Mouse (Mus musculus) spleen, embryonic (tissue): ENCODE measurements around the gene B3gnt9.

Source experiments
- CTCF ChIA-PET: fragments of 350-600 bp; sonication (Branson Sonifier 250); formaldehyde crosslinking; loops from one replicate; lab custom pipeline; 2022; lab: Charles Lee

The B3gnt9 gene

GRCm38 (mm10) chr8:105260371-105261099 is 5.6 kb upstream of the B3gnt9 start:
- CTCF ChIA-PET: interaction anchor here (0.6 to 1.2 kb wide), 3 partner anchors 19 to 1132 kb away, joined by 3 read pairs; no protein-coding TSS in a partner anchor

GRCm38 (mm10) chr8:105259721-105260320 is 4.9 kb upstream of the B3gnt9 start:
- CTCF ChIA-PET: interaction anchor here (0.6 to 1.2 kb wide), 4 partner anchors 19 to 117 kb away, joined by 3 to 4 read pairs (median 3); no protein-coding TSS in a partner anchor

DNA sequence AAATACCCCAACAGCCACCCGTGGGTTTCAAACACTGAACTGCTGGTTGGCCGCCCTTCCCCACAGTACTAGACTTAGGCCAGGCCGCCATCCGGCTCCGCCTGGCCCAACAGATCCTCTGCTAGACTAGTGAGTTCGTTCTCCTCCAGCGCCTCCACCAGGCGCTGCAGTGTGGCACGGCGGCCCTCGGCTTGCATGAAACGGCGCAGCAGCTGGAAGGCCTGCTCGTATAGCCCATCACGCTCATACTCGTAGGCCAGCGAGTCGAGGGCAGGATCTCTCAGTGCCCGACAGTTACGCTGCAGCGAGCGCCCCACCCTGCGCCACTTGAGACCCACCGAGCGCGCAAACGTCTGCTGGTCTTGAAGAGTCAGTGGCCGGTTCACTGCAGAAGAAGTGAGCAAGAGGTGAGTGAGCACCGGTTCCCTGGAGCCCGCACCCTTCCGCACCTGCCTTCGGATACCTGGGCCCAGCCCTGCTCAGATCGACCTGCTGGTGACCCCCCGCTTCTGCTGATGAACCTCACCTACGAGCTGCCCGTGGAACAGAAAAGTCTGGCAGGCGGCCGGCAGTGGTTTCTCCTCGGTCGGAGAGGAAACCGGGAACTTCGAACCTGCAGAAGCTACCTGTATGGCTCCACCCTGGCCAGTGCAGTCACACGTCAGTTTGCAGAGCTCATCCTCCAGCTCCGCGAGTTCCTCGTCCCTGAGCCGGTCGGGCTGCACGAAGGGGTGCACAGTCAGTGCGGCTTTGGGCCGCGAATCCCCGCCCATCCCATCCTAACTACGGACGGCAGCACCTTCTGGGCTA is 4.2 kb upstream of the B3gnt9 start:
- CTCF ChIA-PET: interaction anchor here (0.6 to 2.0 kb wide), 4 partner anchors 20 to 116 kb away, joined by 3 to 7 read pairs (median 4); no protein-coding TSS in a partner anchor

- CTCF ChIA-PET: interaction anchor here (2.0 kb wide), 1 partner anchor 21 kb away, joined by 7 read pairs; no protein-coding TSS in a partner anchor
Observed at GRCm38 (mm10) chr8:105257318-105258114, 2.6 kb upstream of the B3gnt9 start.

- CTCF ChIA-PET: interaction anchor here (0.6 to 1.9 kb wide), 4 partner anchors 9 to 28 kb away, joined by 3 to 5 read pairs (median 4); no protein-coding TSS in a partner anchor
Observed at GRCm38 (mm10) chr8:105254152-105254965, 594 bp downstream of the B3gnt9 start.

DNA sequence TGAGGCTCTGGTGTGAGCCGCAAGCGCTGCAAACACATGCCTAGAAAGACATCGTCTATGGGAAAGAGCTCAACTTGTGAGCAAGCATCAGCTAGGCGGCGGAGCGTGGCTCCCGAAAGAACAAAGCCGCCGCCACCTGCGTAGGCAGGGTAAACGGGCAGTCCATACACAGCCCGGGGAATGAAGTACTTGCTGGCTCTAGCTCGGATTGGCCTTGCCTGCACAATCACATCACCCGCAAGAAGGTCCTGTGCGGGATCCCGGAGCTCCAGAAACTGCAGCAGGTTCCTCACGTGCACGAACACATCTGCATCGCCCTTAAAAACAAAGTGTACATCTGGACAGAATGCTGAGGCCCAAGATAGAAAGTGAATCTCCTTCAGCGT is 1.2 kb downstream of the B3gnt9 start:
- CTCF ChIA-PET: interaction anchor here (0.6 to 1.1 kb wide), 2 partner anchors 9 to 26 kb away, joined by 3 to 4 read pairs; no protein-coding TSS in a partner anchor

GRCm38 (mm10) chr8:105252680-105253537 is 2.0 kb downstream of the B3gnt9 start:
- CTCF ChIA-PET: interaction anchor here (1.1 kb wide), 1 partner anchor 27 kb away, joined by 4 read pairs; no protein-coding TSS in a partner anchor

GRCm38 (mm10) chr8:105251954-105252353 is 3.0 kb downstream of the B3gnt9 start:
- CTCF ChIA-PET: no interaction called here

DNA sequence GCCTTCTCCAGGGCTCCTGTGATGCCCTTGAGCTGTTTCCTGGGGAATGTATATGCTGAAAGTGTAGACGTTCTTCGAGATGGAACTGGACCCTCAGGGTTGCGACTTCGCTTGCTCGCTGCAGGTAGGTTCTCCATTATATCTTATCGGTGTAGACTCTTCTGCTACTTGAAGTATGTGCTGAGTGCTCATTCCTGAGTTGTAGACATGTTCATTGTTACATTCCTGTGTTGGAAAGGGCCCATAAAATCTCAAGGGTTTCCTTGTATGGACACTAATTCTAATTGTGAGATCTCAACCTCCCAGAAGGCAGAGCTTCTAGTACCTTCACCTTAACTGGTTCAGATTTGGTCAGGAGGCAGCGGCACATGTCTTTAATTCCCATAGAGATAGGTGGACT is 13.9 kb downstream of the B3gnt9 start:
- CTCF ChIA-PET: interaction anchor here (1.1 kb wide), 1 partner anchor 19 kb away, joined by 3 read pairs; no protein-coding TSS in a partner anchor

DNA sequence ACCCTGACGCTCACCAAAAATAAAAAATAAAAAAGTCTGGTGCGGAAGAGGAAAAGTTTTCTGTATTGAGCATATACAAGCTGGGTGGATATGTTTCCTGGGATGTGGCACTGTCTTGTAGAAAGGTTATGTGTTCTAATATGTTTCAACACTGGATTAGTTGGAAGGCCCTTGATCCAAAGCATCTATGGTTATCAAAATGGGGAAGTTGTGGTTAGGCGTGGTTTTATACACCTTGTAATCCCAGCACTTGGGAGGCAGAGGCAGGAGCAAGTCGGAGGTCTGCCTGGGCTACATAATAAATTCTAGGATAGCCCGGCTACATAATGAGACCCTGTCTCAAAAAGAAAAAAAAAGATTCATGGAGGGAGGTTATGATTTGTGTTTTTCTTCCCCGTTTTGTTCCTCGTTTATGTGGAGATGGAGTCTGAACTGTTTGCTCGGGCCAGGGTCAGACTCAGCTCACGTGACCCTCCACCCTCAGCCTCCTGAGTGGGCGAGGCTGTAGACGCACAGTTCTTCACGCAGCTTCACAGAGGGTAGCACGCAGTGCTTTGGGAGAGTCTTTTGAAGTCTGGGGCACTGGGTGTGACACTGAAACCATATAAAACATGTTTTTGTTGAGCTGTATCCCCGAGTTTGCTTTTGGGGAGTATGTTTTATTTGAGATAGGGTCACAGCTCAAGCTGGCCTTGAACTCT is 17.4 kb downstream of the B3gnt9 start:
- CTCF ChIA-PET: interaction anchor here (0.6 to 0.7 kb wide), 2 partner anchors 13 to 29 kb away, joined by 4 read pairs; no protein-coding TSS in a partner anchor

DNA sequence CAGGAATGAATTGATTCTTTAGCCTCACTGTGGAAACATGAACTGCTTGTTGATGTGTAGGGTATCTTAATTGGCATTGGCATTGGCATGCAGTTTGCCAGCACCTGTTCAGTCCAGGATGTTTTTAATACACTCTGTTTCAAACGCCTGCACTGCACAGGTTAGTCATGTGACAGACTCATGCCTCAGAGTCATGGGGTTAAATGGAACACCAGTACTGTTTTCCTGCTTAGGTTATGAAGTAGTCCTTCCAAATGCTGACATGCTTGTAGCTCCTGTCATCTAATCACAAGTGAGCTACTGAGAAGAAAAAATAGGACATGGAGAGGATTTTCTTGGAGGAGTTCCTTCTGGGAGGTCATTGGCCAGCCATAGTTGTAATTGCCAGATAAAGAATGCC is 19.7 kb downstream of the B3gnt9 start:
- CTCF ChIA-PET: no interaction called here

GRCm38 (mm10) chr8:105233126-105233935 is 21.6 kb downstream of the B3gnt9 start:
- CTCF ChIA-PET: no interaction called here

DNA sequence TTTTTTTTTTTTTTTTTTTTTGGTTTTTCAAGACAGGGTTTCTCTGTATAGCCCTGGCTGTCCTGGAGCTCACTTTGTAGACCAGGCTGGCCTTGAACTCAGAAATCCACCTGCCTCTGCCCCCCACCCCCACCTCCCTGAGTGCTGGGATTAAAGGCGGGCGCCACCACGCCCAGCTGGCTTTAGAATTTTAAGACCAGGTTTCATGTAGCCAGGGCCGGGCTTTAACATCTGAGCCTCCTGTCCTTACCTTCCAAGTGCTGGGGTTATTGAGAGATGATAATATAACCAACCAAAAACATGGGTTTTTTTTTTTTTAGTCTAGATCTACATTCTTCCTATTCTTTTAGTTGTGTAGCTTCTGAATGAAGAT is 22.6 kb downstream of the B3gnt9 start:
- CTCF ChIA-PET: interaction anchor here (0.6 to 1.4 kb wide), 2 partner anchors 12 to 27 kb away, joined by 3 to 6 read pairs; no protein-coding TSS in a partner anchor

DNA sequence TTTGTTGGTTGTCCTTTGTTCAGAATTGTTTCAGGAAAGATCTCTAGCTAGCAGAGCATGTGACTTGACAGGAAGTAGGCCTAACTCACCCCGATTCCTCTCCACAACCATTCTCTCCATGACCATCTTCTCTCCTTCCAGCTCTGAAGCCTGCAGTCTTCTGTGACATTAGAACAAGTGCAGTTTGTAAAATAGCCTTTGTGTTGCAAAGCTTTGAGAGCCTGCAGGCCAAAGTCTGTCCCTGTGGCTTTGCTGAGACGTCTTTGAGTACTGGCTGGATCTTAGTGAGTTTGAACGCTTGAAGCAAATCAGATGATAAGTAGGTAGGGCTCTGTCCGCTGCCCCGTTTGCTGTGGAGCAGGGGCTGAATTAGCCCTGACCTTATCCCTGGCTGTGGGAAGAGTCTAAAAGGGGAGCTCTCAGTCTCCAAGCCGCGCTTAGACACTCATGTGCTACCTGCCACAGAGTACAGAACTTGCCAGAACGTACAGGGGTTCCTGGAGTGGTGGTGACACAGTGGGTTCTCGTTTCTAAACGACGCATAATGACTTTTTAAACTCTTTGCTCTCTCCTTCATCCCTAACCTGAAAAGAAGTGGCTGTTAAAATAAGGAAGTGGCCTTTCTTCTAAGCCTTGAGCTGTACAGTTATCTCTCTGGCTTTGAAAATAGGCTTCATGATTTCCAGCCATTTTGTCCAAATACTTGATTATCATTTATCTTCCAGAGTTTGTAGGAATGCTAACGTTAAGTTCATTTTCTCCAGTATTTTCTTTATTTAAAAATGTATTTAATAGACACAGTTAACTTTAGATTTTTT is 23.2 kb downstream of the B3gnt9 start:
- CTCF ChIA-PET: interaction anchor here (0.6 to 1.4 kb wide), 2 partner anchors 11 to 28 kb away, joined by 3 to 6 read pairs; no protein-coding TSS in a partner anchor

DNA sequence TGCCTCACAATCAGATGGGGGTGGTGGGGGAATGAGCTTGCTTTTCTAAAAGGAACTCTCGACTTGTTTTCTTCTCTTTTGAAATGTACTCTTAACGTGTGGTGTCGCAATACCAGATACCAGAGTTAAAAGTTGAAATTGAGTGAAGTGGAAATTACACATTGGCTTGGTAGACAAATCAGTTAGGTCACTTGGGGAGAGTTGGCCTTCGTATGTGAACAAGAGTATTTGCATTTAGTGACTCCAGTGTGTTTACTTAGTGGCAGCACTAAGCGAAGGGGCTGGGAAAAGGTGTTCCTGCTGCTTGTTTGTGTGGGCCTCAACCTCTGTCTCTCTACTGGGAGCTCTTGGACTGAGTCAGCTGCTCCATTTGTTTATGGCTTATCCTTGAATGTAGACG is 29.0 kb downstream of the B3gnt9 start:
- CTCF ChIA-PET: interaction anchor here (0.9 kb wide), 1 partner anchor 88 kb away, joined by 3 read pairs; no protein-coding TSS in a partner anchor

DNA sequence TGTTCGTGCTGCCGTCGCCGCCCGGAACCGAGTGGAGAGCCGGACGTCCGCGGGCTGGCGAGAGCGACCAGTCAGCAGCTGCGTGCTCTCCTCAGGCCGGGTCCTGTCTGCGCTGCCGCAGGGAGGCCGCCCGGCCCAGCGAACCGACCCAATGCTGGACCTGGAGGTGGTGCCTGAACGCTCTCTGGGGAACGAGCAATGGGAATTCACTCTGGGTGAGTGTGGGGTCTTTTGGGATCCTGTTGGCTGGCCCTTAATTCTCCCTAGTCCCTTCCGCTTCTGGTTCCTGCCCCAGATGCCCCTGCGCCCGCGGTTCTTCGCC is 29.7 kb downstream of the B3gnt9 start:
- CTCF ChIA-PET: no interaction called here
